Mouse (Mus musculus) lung, adult 2 months (tissue): ENCODE results near the gene Atp9a. TPM values are rescaled to one million over a fixed set of nuclear protein-coding genes. Genes with fewer than 3 reads are reported as not detected.

Source experiments
- DNase-seq: peaks from one replicate; pipeline ENCODE4 v3.0.0; 2022
- H3K4me1 ChIP-seq: fragments of 200-500 bp; 2 replicates; pipeline ENCODE4 v1.6.1; 2011; ENCODE audit warnings: low read length; ENCODE audit not compliant: control insufficient read depth, insufficient read depth
- H3K4me3 ChIP-seq: fragments of 200-500 bp; replicated peaks from 2 replicates; pipeline ENCODE3; 2011; ENCODE audit warnings: low read depth, mild to moderate bottlenecking, control low read depth, low read length; ENCODE audit errors: extremely low read depth
- CTCF ChIP-seq: fragments of 200-500 bp; IDR thresholded peaks from 2 replicates; pipeline ENCODE4 v1.5.1; 2011; ENCODE audit warnings: mild to moderate bottlenecking, low read length, control low read depth; ENCODE audit not compliant: insufficient read depth
- POLR2A ChIP-seq: fragments of 200-500 bp; IDR thresholded peaks from 2 replicates; pipeline ENCODE4 v1.6.1; 2011; ENCODE audit warnings: low read depth, mild to moderate bottlenecking, control low read depth, low read length, borderline replicate concordance; ENCODE audit errors: extremely low read depth
- WGBS: fragments of 180-500 bp; shearing (Covaris S2); methylation state at CpG from one replicate; pipeline ENCODE4 v1.1.7; 2018; 5-methylcytosine and 5-hydroxymethylcytosine counted together
- polyA plus RNA-seq: library from polyadenylated mRNA; depleted of rRNA; stranded (reverse); fragments of >200 nt; gene quantifications from 2 replicates; pipeline ENCODE4 v1.2.3, GENCODE M21; 2012; rRNA removed

Atp9a gene
- polyA plus RNA-seq, 1 experiment, result 72.9 TPM

- no peak for DNase-seq
- TF ChIP-seq POLR2A, result no peak
- 0 out of 2 replicates have a peak, but pooled peaks have one; percentile 16 for TF ChIP-seq CTCF
- H3K4me3 ChIP-seq, result no peak overlapping the region
- peaks cover 5% of the 10 kb centered on the region; the same call in 1 of the 2 replicates for H3K4me1 ChIP-seq
- 81% methylated on average over 5 of the region's 5 CpGs for WGBS
Measured at GRCm38 (mm10) chr2:168593004-168593403, 149.2 kb downstream of the Atp9a start.

GRCm38 (mm10) chr2:168591076-168591475, 151.1 kb downstream of the Atp9a start:
- no peak for TF ChIP-seq CTCF
- no peak for TF ChIP-seq POLR2A
- Histone ChIP-seq H3K4me1 (peaks cover 5% of the 10 kb centered on the region; the same call in 1 of the 2 replicates), H3K4me3 (no peak overlapping the region)
- no peak for DNase-seq
- 80% methylated on average over 2 of the region's 2 CpGs for WGBS

DNA sequence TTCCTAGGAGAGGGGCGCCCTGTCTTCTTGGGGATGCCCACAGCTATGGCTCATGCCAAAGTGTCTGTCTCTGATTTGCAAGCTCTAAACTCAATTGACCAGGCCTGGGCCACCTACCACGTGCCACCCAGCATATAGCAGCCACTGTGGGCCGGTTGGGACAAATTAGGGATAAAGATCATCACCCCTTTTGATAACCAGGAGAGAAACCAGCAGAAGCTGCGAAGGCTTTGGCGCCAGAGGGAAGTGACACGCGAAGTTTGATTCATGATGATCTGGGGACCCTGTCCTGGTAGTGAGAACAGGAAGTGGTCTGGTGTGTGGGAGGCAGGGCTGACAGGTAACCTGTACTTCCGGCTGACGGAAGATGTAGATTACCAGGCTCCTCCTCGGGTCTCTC, 151.7 kb downstream of the Atp9a start:
- WGBS, result 25% methylated on average over 10 of the region's 10 CpGs
- DNase-seq, result no peak
- peaks cover 5% of the 10 kb centered on the region; the same call in 1 of the 2 replicates for H3K4me1 ChIP-seq
- TF ChIP-seq POLR2A (no peak), CTCF (no peak)
- H3K4me3 ChIP-seq, result peak overlapping the region; percentile 6

DNA sequence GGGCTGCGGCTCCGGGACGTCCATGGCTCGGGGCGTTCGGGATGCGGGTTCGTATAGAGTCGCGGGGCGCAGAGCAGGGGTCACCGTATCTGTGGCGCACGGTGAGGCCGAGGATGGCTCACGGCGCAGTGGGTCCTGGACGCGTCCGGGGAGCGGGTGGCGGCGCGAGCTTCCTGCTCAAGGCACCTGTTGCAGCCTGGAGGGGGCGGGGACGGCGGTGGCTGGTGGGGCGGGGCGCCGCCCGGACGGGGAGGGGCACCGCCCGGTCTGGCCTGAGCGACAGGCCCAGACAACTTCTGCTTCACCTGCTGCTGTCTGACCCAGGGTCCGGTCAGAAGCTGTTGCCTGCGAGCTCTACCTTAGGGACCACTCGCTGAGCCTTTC, 152.0 kb downstream of the Atp9a start:
- Histone ChIP-seq H3K4me1 (peaks cover 5% of the 10 kb centered on the region; the same call in 1 of the 2 replicates), H3K4me3 (peak overlapping the region; percentile 55)
- DNase-seq, result peak; percentile 56
- TF ChIP-seq CTCF (no peak), POLR2A (0 out of 2 replicates have a peak, but pooled peaks have one; percentile 24)
- WGBS, result 1% methylated on average over 37 of the region's 38 CpGs

DNA sequence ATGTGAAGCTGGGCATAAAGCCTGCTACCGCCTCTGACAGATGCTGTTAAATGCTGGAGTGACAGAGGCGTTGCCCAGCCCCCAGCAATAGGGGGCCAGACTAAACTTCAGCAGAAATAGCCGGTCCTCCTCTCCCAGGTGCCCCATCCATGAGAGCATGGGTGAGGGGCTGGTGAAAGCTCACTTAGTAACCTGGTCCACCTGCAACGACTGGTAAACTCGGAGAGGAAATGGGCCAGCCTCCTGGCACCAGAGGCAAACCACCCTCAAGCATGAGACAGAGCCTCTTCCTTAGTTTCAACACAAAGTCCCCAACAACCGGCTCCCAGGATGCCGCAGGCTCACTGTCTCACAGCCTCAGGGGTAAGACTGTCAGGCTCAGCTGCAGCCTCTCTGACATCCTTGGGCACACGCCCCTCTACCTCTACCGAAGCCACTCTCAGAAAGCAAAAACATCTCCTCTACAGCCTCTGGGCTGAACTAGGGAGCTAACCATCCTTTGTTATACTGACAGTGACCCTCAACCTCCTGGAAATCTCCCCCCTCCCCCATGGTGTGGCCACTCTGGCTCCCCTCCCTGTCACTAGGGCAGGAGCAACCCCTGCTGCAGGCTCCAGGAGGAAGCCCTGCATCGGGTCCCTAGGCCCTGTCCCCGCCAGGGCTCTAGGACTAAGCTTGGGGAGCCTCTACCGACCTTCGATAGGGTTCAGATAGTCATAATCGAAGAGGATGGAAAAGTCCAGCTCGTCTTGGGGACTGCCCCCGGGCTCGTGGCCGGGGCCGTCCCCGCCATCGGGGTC, 152.6 kb downstream of the Atp9a start:
- 13% methylated on average over 21 of the region's 21 CpGs for WGBS
- DNase-seq, result peak; percentile 31
- Histone ChIP-seq H3K4me1 (peaks cover 5% of the 10 kb centered on the region; the same call in 1 of the 2 replicates), H3K4me3 (peak overlapping the region; percentile 55)
- no peak for TF ChIP-seq CTCF
- TF ChIP-seq POLR2A, result no peak

GRCm38 (mm10) chr2:168588591-168589367, 153.4 kb downstream of the Atp9a start:
- WGBS, result 43% methylated on average over 11 of the region's 11 CpGs
- no peak for DNase-seq
- Histone ChIP-seq H3K4me3 (no peak overlapping the region), H3K4me1 (peaks cover 5% of the 10 kb centered on the region; the same call in 1 of the 2 replicates)
- TF ChIP-seq POLR2A, result no peak
- TF ChIP-seq CTCF, result no peak

DNA sequence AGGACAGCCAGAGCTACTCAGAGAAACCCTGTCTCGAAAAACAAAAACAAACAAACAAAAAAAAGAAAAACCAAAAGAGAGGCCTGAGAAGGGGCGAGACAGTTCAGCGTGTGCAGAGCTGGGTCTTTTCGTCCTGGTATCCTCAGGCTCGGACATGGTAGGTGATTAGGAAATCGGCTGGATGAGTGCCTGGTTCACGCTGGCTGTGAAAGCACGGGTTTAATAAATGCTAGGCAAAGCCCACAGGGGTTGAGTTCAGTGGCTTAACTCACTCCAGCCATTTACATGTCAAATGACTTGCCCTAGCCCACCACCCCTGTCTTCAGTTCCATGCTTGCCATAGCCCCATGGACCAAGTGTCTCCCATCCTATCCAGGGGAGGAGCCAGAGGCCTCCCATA, 155.1 kb downstream of the Atp9a start:
- no peak overlapping the region for H3K4me3 ChIP-seq
- TF ChIP-seq POLR2A, result no peak
- TF ChIP-seq CTCF, result no peak
- DNase-seq, result no peak
- H3K4me1 ChIP-seq, result peaks cover 5% of the 10 kb centered on the region; the same call in 1 of the 2 replicates
- 80% methylated on average over 8 of the region's 8 CpGs for WGBS

DNA sequence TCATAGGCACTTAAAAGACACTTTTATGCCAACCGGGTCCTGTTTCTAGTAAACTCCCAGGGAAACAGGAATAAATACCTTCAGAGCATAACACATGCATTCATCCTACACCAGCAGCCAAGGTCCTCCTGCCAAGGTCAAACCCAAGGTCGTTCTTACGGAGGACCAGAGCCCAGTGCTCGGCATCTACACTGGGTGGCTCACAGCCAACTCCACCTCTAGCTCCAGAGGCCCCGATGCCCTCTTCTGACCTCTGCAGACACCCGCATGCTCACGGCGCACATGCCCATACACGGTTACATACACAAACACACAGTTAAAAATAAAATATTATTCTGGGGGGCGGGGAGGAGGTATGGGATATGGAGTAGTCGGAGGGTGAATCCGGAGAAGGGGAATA, 155.7 kb downstream of the Atp9a start:
- no peak for TF ChIP-seq POLR2A
- no peak for TF ChIP-seq CTCF
- H3K4me1 ChIP-seq, result peaks cover 5% of the 10 kb centered on the region; the same call in 1 of the 2 replicates
- DNase-seq, result no peak
- no peak overlapping the region for H3K4me3 ChIP-seq
- WGBS, result 80% methylated on average over 12 of the region's 12 CpGs

- DNase-seq, result no peak
- 74% methylated on average over 6 of the region's 6 CpGs for WGBS
Measured at GRCm38 (mm10) chr2:168584857-168585256, 157.4 kb downstream of the Atp9a start.

More at GRCm38 (mm10) chr2:168584857-168585256, 157.4 kb downstream of the Atp9a start:
- no peak overlapping the region for H3K4me3 ChIP-seq
- TF ChIP-seq POLR2A (no peak), CTCF (no peak)
- H3K4me1 ChIP-seq, result peaks cover 5% of the 10 kb centered on the region; the same call in 1 of the 2 replicates

Other genes starting within 250 kb of the Atp9a start
- 2.5 and 3.2 TPM in 2 replicates for gene Nfatc2, start 140.8 kb downstream of the Atp9a start, polyA plus RNA-seq
- not detected in 2 replicates for gene Sall4, start 25.5 kb upstream of the Atp9a start, polyA plus RNA-seq
- 26.5 and 29.9 TPM in 2 replicates for gene Zfp64, start 213.2 kb upstream of the Atp9a start, polyA plus RNA-seq